Mouse (Mus musculus) stomach, postnatal 0 days (tissue): ENCODE results near the gene Patz1.

Experiments used
- CTCF ChIP-seq: IDR thresholded peaks from 2 replicates; pipeline ENCODE4 v1.5.1; 2016; ENCODE audit warnings: antibody characterized with exemption, low read depth, mild to moderate bottlenecking, moderate library complexity
- EP300 ChIP-seq: optimal IDR thresholded peaks from 2 replicates; pipeline ENCODE3; 2016; ENCODE audit warnings: antibody characterized with exemption

DNA sequence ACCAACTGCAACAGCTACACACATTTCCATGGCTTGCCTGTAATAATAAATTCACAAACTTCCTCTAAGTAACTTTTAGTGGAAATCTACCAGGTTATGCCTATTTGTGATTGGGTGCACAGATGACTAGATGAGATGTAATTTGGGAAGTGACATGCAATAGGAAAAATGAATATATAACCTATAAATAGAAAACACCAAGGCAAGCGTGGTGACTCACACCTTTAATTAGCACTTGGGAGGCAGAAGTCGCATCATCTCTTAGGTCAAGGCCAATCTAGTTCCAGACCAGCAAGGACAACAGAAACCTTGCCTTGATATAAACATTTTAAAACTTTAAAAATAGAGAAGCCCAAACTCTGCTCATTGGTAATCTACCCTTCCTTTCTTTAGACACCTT, 41.3 kb upstream of the Patz1 start:
- TF ChIP-seq CTCF (no peak), EP300 (no peak)
